14 mouse cellular contexts compared by ENCODE assay signal in genomic region chr16:15053840-15054239, GRCm38 (mm10).
DNase-seq lines count a peak whose midpoint lies in the region; ATAC-seq and TF ChIP-seq lines count a peak whose summit lies in the region.
"Had no signal": no experiment of that assay in that cellular context is flagged by ENCODE, and none has a peak within 500 bp of the region (broad histone marks: within the 10 kb centered on the region; RNA-seq: fewer than 3 reads in every experiment).

No protein-coding gene starts in this region.

- peak overlapping the region; percentile 55 for H3K27ac ChIP-seq in gastrocnemius, adult 2 months
- H3K27ac ChIP-seq in liver, postnatal 0 days (ENCODE audit: low read depth), result no peak overlapping the region
- H3K27ac ChIP-seq in limb, embryonic 15.5 days, result peak overlapping the region; percentile 87
- H3K27ac ChIP-seq in stomach, postnatal 0 days (replicated peaks), result no peak overlapping the region
- H3K27ac ChIP-seq: forebrain, embryonic 15.5 days; hindbrain, embryonic 15.5 days had no signal

- no peaks in the 10 kb centered on the region for H3K9me3 ChIP-seq in liver, postnatal 0 days (ENCODE audit: low read length)
- H3K9me3 ChIP-seq in limb, embryonic 15.5 days, result no peaks in the 10 kb centered on the region
- H3K9me3 ChIP-seq in stomach, postnatal 0 days (ENCODE audit: control insufficient read depth, low read length), result no peaks in the 10 kb centered on the region
- H3K9me3 ChIP-seq: forebrain, embryonic 15.5 days; hindbrain, embryonic 15.5 days had no signal

- H3K27me3 ChIP-seq in liver, postnatal 0 days (ENCODE audit: insufficient read depth, low read length), result no peaks in the 10 kb centered on the region
- no peaks in the 10 kb centered on the region for H3K27me3 ChIP-seq in limb, embryonic 15.5 days
- H3K27me3 ChIP-seq in stomach, postnatal 0 days (ENCODE audit: control insufficient read depth, insufficient read depth, low read length), result no peaks in the 10 kb centered on the region
- H3K27me3 ChIP-seq: forebrain, embryonic 15.5 days; hindbrain, embryonic 15.5 days had no signal

- no peaks in the 10 kb centered on the region for H3K36me3 ChIP-seq in liver, postnatal 0 days (replicated peaks; ENCODE audit: insufficient read depth, low read length)
- no peaks in the 10 kb centered on the region for H3K36me3 ChIP-seq in limb, embryonic 15.5 days
- no peaks in the 10 kb centered on the region for H3K36me3 ChIP-seq in stomach, postnatal 0 days (ENCODE audit: control insufficient read depth, insufficient read depth, low read length)
- H3K36me3 ChIP-seq: forebrain, embryonic 15.5 days; hindbrain, embryonic 15.5 days had no signal

- no peak overlapping the region for H3K4me3 ChIP-seq in gastrocnemius, adult 2 months
- no peak overlapping the region for H3K4me3 ChIP-seq in liver, postnatal 0 days (ENCODE audit: low read depth, low read length)
- no peak overlapping the region for H3K4me3 ChIP-seq in limb, embryonic 15.5 days
- no peak overlapping the region for H3K4me3 ChIP-seq in stomach, postnatal 0 days (ENCODE audit: low read depth, low read length)
- H3K4me3 ChIP-seq: forebrain, embryonic 15.5 days; hindbrain, embryonic 15.5 days had no signal

- 42% methylated on average over 4 of the region's 4 CpGs for WGBS in liver, postnatal 0 days (ENCODE audit: insufficient replicate concordance)
- WGBS in limb, embryonic 15.5 days, result 8% methylated on average over 4 of the region's 4 CpGs
- 39% methylated on average over 4 of the region's 4 CpGs for WGBS in stomach, postnatal 0 days

- TF ChIP-seq EP300 in liver, postnatal 0 days (IDR thresholded peaks at IDR 0.05; ENCODE audit: low read depth), result no peak
- TF ChIP-seq EP300 in stomach, postnatal 0 days (optimal IDR thresholded peaks at IDR 0.05), result no peak

- no peak for DNase-seq in gastrocnemius, adult 2 months
- no peak for DNase-seq in gastrocnemius, postnatal 4 days (ENCODE audit: low spot score in 2 of 2)
- peak; percentile 3 for DNase-seq in liver
- no peak for DNase-seq in liver, postnatal 0 days
- peak; percentile 78 for DNase-seq in embryo, embryonic 11 days
- DNase-seq in stomach, postnatal 0 days (ENCODE audit: low spot score), result no peak
- DNase-seq in ovary, adult 18-20 months (ENCODE audit: low spot score), result no peak
- DNase-seq: cerebellum, adult 9-11 months; lung, adult 2 months; right cerebral cortex, postnatal 4 days; thymus, adult 18-20 months had no signal

- H3K9ac ChIP-seq in liver, postnatal 0 days (replicated peaks), result no peak overlapping the region
- no peak overlapping the region for H3K9ac ChIP-seq in limb, embryonic 15.5 days
- no peak overlapping the region for H3K9ac ChIP-seq in stomach, postnatal 0 days (ENCODE audit: low read length)
- H3K9ac ChIP-seq: forebrain, embryonic 15.5 days; hindbrain, embryonic 15.5 days had no signal

- intact Hi-C loops in gastrocnemius, adult 2 months (cut with DNase I), result no loop called here

- ATAC-seq in liver, postnatal 0 days, result no peak
- no peak for ATAC-seq in limb, embryonic 15.5 days (ENCODE audit: insufficient number of reproducible peaks, low FRiP score, low TSS enrichment, low read depth)
- no peak for ATAC-seq in stomach, postnatal 0 days (ENCODE audit: low FRiP score, low TSS enrichment)

- H3K4me1 ChIP-seq in liver, postnatal 0 days (ENCODE audit: insufficient read depth), result no peaks in the 10 kb centered on the region
- H3K4me1 ChIP-seq in limb, embryonic 15.5 days, result peaks cover 46% of the 10 kb centered on the region
- peaks cover 5% of the 10 kb centered on the region; the same call in 1 of the 2 replicates for H3K4me1 ChIP-seq in stomach, postnatal 0 days (replicated peaks; ENCODE audit: control insufficient read depth, insufficient read depth)

- no peak overlapping the region for H3K4me2 ChIP-seq in liver, postnatal 0 days (ENCODE audit: low read depth, low read length)
- H3K4me2 ChIP-seq in limb, embryonic 15.5 days, result no peak overlapping the region
- H3K4me2 ChIP-seq in stomach, postnatal 0 days (replicated peaks; ENCODE audit: low read depth), result no peak overlapping the region
- H3K4me2 ChIP-seq: forebrain, embryonic 15.5 days had no signal

- no peak for TF ChIP-seq CTCF in gastrocnemius, adult 2 months (IDR thresholded peaks at IDR 0.05)
- no peak for TF ChIP-seq CTCF in liver, postnatal 0 days (IDR thresholded peaks at IDR 0.05; ENCODE audit: low read depth)
- TF ChIP-seq CTCF in stomach, postnatal 0 days (IDR thresholded peaks at IDR 0.05; ENCODE audit: low read depth), result no peak

Comparison
In these comparisons a context has a peak if more than half of its experiments do, and no peak if none do; other contexts are left out.
1. DNase-seq: peak in liver (single experiment) and embryo, embryonic 11 days (single experiment); none in gastrocnemius, adult 2 months (single experiment), gastrocnemius, postnatal 4 days (0 of 2), liver, postnatal 0 days (single experiment), stomach, postnatal 0 days (single experiment) and ovary, adult 18-20 months (single experiment).
2. H3K27ac ChIP-seq: peak in gastrocnemius, adult 2 months (single experiment) and limb, embryonic 15.5 days (single experiment); none in liver, postnatal 0 days (single experiment) and stomach, postnatal 0 days (single experiment).